ENCODE assay signal across 8 mouse cellular contexts in genomic region chr9:65666042-65666441, GRCm38 (mm10). TPM values are rescaled to one million over a fixed set of nuclear protein-coding genes. Genes with fewer than 3 reads are reported as not detected.
DNase-seq lines count a peak whose midpoint lies in the region; ATAC-seq and TF ChIP-seq lines count a peak whose summit lies in the region.

No protein-coding gene starts in this region.

- no peaks in the 10 kb centered on the region; the same call in 1 of the 2 replicates for H3K79me2 ChIP-seq in liver, adult 2 months (ENCODE audit: control insufficient read depth, insufficient read depth, low read length)

- TF ChIP-seq CTCF in bone marrow, adult 2 months (IDR thresholded peaks at IDR 0.05; ENCODE audit: control insufficient read depth, insufficient read depth, low read length): peak; percentile 75
- TF ChIP-seq CTCF in embryonic fibroblast, embryonic 13.5 days (IDR thresholded peaks at IDR 0.05; ENCODE audit: borderline replicate concordance, insufficient read depth, low read length): peak; percentile 62
- peak; percentile 79 for TF ChIP-seq CTCF in liver, adult 2 months (IDR thresholded peaks at IDR 0.05; ENCODE audit: low read depth, low read length)

- H3K36me3 ChIP-seq in neural tube, embryonic 15.5 days: no peaks in the 10 kb centered on the region
- H3K36me3 ChIP-seq in hindbrain, embryonic 15.5 days: no peaks in the 10 kb centered on the region
- H3K36me3 ChIP-seq in liver, adult 2 months (ENCODE audit: control insufficient read depth, insufficient read depth, low read length): no peaks in the 10 kb centered on the region
- no peaks in the 10 kb centered on the region for H3K36me3 ChIP-seq in neural tube, embryonic 13.5 days

- WGBS in neural tube, embryonic 15.5 days: 27% methylated on average over 5 of the region's 5 CpGs
- 9% methylated on average over 5 of the region's 5 CpGs for WGBS in bone marrow, adult 2 months
- 18% methylated on average over 5 of the region's 5 CpGs for WGBS in hindbrain, embryonic 15.5 days
- 7% methylated on average over 5 of the region's 5 CpGs for WGBS in liver, adult 2 months
- 24% methylated on average over 5 of the region's 5 CpGs for WGBS in neural tube, embryonic 13.5 days

- no peak overlapping the region for H3K27ac ChIP-seq in neural tube, embryonic 15.5 days (replicated peaks)
- H3K27ac ChIP-seq in bone marrow, adult 2 months (ENCODE audit: control insufficient read depth, insufficient read depth, low read depth, low read length, poor library complexity): no peak overlapping the region
- no peak overlapping the region for H3K27ac ChIP-seq in embryonic fibroblast, embryonic 13.5 days (ENCODE audit: insufficient read depth, low read length)
- H3K27ac ChIP-seq in hindbrain, embryonic 15.5 days (replicated peaks): no peak overlapping the region
- H3K27ac ChIP-seq in liver, adult 2 months (replicated peaks; ENCODE audit: insufficient read depth, low read depth, low read length): no peak overlapping the region
- H3K27ac ChIP-seq in neural tube, embryonic 13.5 days (replicated peaks): no peak overlapping the region

- DNase-seq in neural tube, embryonic 10.5 days (ENCODE audit: extremely low spot score, low spot score): peak; percentile 56
- DNase-seq in liver, adult 2 months (ENCODE audit: extremely low read depth, low read depth, low spot score): peak; percentile 80
- peak; percentile 19 to 23 for DNase-seq in thymus, adult 18-20 months

- no peak overlapping the region for H3K4me3 ChIP-seq in neural tube, embryonic 15.5 days (replicated peaks)
- no peak overlapping the region for H3K4me3 ChIP-seq in bone marrow, adult 2 months (replicated peaks; ENCODE audit: control insufficient read depth, low read depth, low read length)
- H3K4me3 ChIP-seq in embryonic fibroblast, embryonic 13.5 days (ENCODE audit: insufficient read depth, low read length): no peak overlapping the region
- H3K4me3 ChIP-seq in hindbrain, embryonic 15.5 days: no peak overlapping the region
- H3K4me3 ChIP-seq in liver, adult 2 months (ENCODE audit: insufficient read depth, low read depth, low read length): no peak overlapping the region
- H3K4me3 ChIP-seq in neural tube, embryonic 13.5 days: no peak overlapping the region

- no peaks in the 10 kb centered on the region for H3K27me3 ChIP-seq in neural tube, embryonic 15.5 days (replicated peaks)
- H3K27me3 ChIP-seq in hindbrain, embryonic 15.5 days: no peaks in the 10 kb centered on the region
- H3K27me3 ChIP-seq in liver, adult 2 months (ENCODE audit: control insufficient read depth, insufficient read depth, low read length): no peaks in the 10 kb centered on the region
- H3K27me3 ChIP-seq in neural tube, embryonic 13.5 days: no peaks in the 10 kb centered on the region

- ATAC-seq in neural tube, embryonic 15.5 days (ENCODE audit: low FRiP score): no peak; the same call in 1 of the 2 replicates
- peak; percentile 38; the same call in 1 of the 2 replicates for ATAC-seq in hindbrain, embryonic 15.5 days (ENCODE audit: low FRiP score, low read depth)
- peak; percentile 63; the same call in 1 of the 2 replicates for ATAC-seq in neural tube, embryonic 13.5 days (ENCODE audit: low read depth)

- no peak overlapping the region for H3K9ac ChIP-seq in neural tube, embryonic 15.5 days (replicated peaks)
- H3K9ac ChIP-seq in hindbrain, embryonic 15.5 days: no peak overlapping the region
- H3K9ac ChIP-seq in liver, adult 2 months (ENCODE audit: low read depth, low read length): no peak overlapping the region
- no peak overlapping the region for H3K9ac ChIP-seq in neural tube, embryonic 13.5 days

- H3K9me3 ChIP-seq in neural tube, embryonic 15.5 days (replicated peaks): no peaks in the 10 kb centered on the region
- H3K9me3 ChIP-seq in hindbrain, embryonic 15.5 days: no peaks in the 10 kb centered on the region
- no peaks in the 10 kb centered on the region for H3K9me3 ChIP-seq in neural tube, embryonic 13.5 days

- H3K4me2 ChIP-seq in neural tube, embryonic 15.5 days: no peak overlapping the region
- no peak overlapping the region for H3K4me2 ChIP-seq in hindbrain, embryonic 15.5 days
- no peak overlapping the region for H3K4me2 ChIP-seq in neural tube, embryonic 13.5 days

- TF ChIP-seq POLR2A in bone marrow, adult 2 months (IDR thresholded peaks at IDR 0.05; ENCODE audit: borderline replicate concordance, control insufficient read depth, low read depth, low read length): no peak
- TF ChIP-seq POLR2A in embryonic fibroblast, embryonic 13.5 days (IDR thresholded peaks at IDR 0.05; ENCODE audit: low read depth, low read length): no peak
- TF ChIP-seq POLR2A in liver, adult 2 months (IDR thresholded peaks at IDR 0.05; ENCODE audit: extremely low read depth, insufficient read depth, low read length): no peak

- H3K4me1 ChIP-seq in neural tube, embryonic 15.5 days: no peaks in the 10 kb centered on the region
- no peaks in the 10 kb centered on the region for H3K4me1 ChIP-seq in bone marrow, adult 2 months (ENCODE audit: control insufficient read depth, insufficient read depth, low read length)
- H3K4me1 ChIP-seq in embryonic fibroblast, embryonic 13.5 days (ENCODE audit: control insufficient read depth, insufficient read depth, low read length): no peaks in the 10 kb centered on the region
- no peaks in the 10 kb centered on the region for H3K4me1 ChIP-seq in hindbrain, embryonic 15.5 days (replicated peaks)
- H3K4me1 ChIP-seq in liver, adult 2 months (ENCODE audit: control insufficient read depth, insufficient read depth, low read length): peaks cover 4% of the 10 kb centered on the region
- H3K4me1 ChIP-seq in neural tube, embryonic 13.5 days (replicated peaks): no peaks in the 10 kb centered on the region; the same call in 1 of the 2 replicates

RNA-seq across cellular contexts. Expression of gene Oaz2, which starts 1.8 kb away (rescaled TPM):
- 383 and 395 TPM in 2 replicates for polyA plus RNA-seq in neural tube, embryonic 15.5 days (2015; fragmentation: Nextera tagmentation; extraction: Ambion mirVana)
- polyA plus RNA-seq in bone marrow, adult 2 months (2011; ENCODE audit: insufficient read depth, insufficient read length, low replicate concordance, missing spikeins): 22.1 and 34.0 TPM in 2 replicates
- 88.1 and 93.0 TPM in 2 replicates for polyA plus RNA-seq in embryonic fibroblast, embryonic 13.5 days (2011; ENCODE audit: insufficient read length, low read depth, missing spikeins)
- 404 and 429 TPM in 2 replicates for polyA plus RNA-seq in hindbrain, embryonic 15.5 days (2015; fragmentation: Nextera tagmentation; extraction: Ambion mirVana)
- 14.7 and 20.6 TPM in 2 replicates for total RNA-seq in liver, adult 2 months (2014; rRNA removed)
- 27.5 and 29.6 TPM in 2 replicates for polyA plus RNA-seq in liver, adult 2 months (2012; rRNA removed)
- polyA plus RNA-seq in neural tube, embryonic 13.5 days (2015; fragmentation: Nextera tagmentation; extraction: Ambion mirVana): 381 and 389 TPM in 2 replicates

RNA-seq across cellular contexts. Expression of gene Rbpms2, which starts 36.6 kb away (rescaled TPM):
- 3.1 and 4.9 TPM in 2 replicates for polyA plus RNA-seq in neural tube, embryonic 15.5 days (2015; fragmentation: Nextera tagmentation; extraction: Ambion mirVana)
- polyA plus RNA-seq in bone marrow, adult 2 months (2011; ENCODE audit: insufficient read depth, insufficient read length, low replicate concordance, missing spikeins): 32.3 and 68.4 TPM in 2 replicates
- polyA plus RNA-seq in embryonic fibroblast, embryonic 13.5 days (2011; ENCODE audit: insufficient read length, low read depth, missing spikeins): 22.7 and 34.1 TPM in 2 replicates
- polyA plus RNA-seq in hindbrain, embryonic 15.5 days (2015; fragmentation: Nextera tagmentation; extraction: Ambion mirVana): 4.1 and 4.9 TPM in 2 replicates
- total RNA-seq in liver, adult 2 months (2014; rRNA removed): 9.8 and 13.2 TPM in 2 replicates
- polyA plus RNA-seq in liver, adult 2 months (2012; rRNA removed): 110 and 121 TPM in 2 replicates
- 6.2 and 6.3 TPM in 2 replicates for polyA plus RNA-seq in neural tube, embryonic 13.5 days (2015; fragmentation: Nextera tagmentation; extraction: Ambion mirVana)

Comparison
In these comparisons a context has a peak if more than half of its experiments do, and no peak if none do; other contexts are left out.
1. DNase-seq: peak in every context shown above with its lines; median percentile 80 in liver, adult 2 months; 56 in neural tube, embryonic 10.5 days; 21 in thymus, adult 18-20 months.